Mouse (Mus musculus): ENCODE results near the gene Nabp2. TPM values are rescaled to one million over a fixed set of nuclear protein-coding genes. Genes with fewer than 3 reads are reported as not detected.

Gene Nabp2
- polyA plus RNA-seq, 1 experiment: 82.9 TPM

GRCm38 (mm10) chr10:128390366-128390765 lies 20.9 kb downstream of the Nabp2 start:
- H3K36me3 ChIP-seq (ENCODE audit: control insufficient read depth, insufficient read depth, low read length, poor library complexity, severe bottlenecking): peaks cover 48% of the 10 kb centered on the region
- H3K9me3 ChIP-seq (replicated peaks; ENCODE audit: control insufficient read depth, insufficient read depth, low read length, poor library complexity, severe bottlenecking): no peaks in the 10 kb centered on the region
- TF ChIP-seq EP300 (IDR thresholded peaks at IDR 0.05; ENCODE audit: insufficient read depth, low read depth, low read length) (no peak), CTCF (IDR thresholded peaks at IDR 0.05; ENCODE audit: low read depth, low read length) (no peak), POLR2A (IDR thresholded peaks at IDR 0.05; ENCODE audit: insufficient read depth, low read length) (no peak)
- no peak overlapping the region for H3K9ac ChIP-seq (ENCODE audit: low read depth, poor library complexity, severe bottlenecking)
- no peak overlapping the region for H3K27ac ChIP-seq (ENCODE audit: insufficient read depth, low read length)
- H3K4me3 ChIP-seq (ENCODE audit: low read depth, low read length): no peak overlapping the region
- H3K4me1 ChIP-seq (ENCODE audit: control insufficient read depth, insufficient read depth, low read length): no peaks in the 10 kb centered on the region
- no peaks in the 10 kb centered on the region for H3K27me3 ChIP-seq (ENCODE audit: control insufficient read depth, insufficient read depth, low read length, poor library complexity, severe bottlenecking)

- Histone ChIP-seq H3K9me3 (replicated peaks; ENCODE audit: control insufficient read depth, insufficient read depth, low read length, poor library complexity, severe bottlenecking) (no peaks in the 10 kb centered on the region), H3K4me1 (ENCODE audit: control insufficient read depth, insufficient read depth, low read length) (no peaks in the 10 kb centered on the region), H3K9ac (ENCODE audit: low read depth, poor library complexity, severe bottlenecking) (no peak overlapping the region), H3K27me3 (ENCODE audit: control insufficient read depth, insufficient read depth, low read length, poor library complexity, severe bottlenecking) (no peaks in the 10 kb centered on the region), H3K4me3 (ENCODE audit: low read depth, low read length) (no peak overlapping the region), H3K36me3 (ENCODE audit: control insufficient read depth, insufficient read depth, low read length, poor library complexity, severe bottlenecking) (peaks cover 52% of the 10 kb centered on the region), H3K27ac (ENCODE audit: insufficient read depth, low read length) (no peak overlapping the region)
- no peak for TF ChIP-seq POLR2A (IDR thresholded peaks at IDR 0.05; ENCODE audit: insufficient read depth, low read length)
- no peak for TF ChIP-seq EP300 (IDR thresholded peaks at IDR 0.05; ENCODE audit: insufficient read depth, low read depth, low read length)
- no peak for TF ChIP-seq CTCF (IDR thresholded peaks at IDR 0.05; ENCODE audit: low read depth, low read length)
Observed at GRCm38 (mm10) chr10:128389570-128389969, 21.7 kb downstream of the Nabp2 start.

GRCm38 (mm10) chr10:128388941-128389340 lies 22.4 kb downstream of the Nabp2 start:
- no peak overlapping the region for H3K27ac ChIP-seq (ENCODE audit: insufficient read depth, low read length)
- no peak overlapping the region for H3K9ac ChIP-seq (ENCODE audit: low read depth, poor library complexity, severe bottlenecking)
- TF ChIP-seq POLR2A (IDR thresholded peaks at IDR 0.05; ENCODE audit: insufficient read depth, low read length): no peak
- TF ChIP-seq EP300 (IDR thresholded peaks at IDR 0.05; ENCODE audit: insufficient read depth, low read depth, low read length): no peak
- no peak for TF ChIP-seq CTCF (IDR thresholded peaks at IDR 0.05; ENCODE audit: low read depth, low read length)
- no peak overlapping the region for H3K4me3 ChIP-seq (ENCODE audit: low read depth, low read length)
- H3K9me3 ChIP-seq (replicated peaks; ENCODE audit: control insufficient read depth, insufficient read depth, low read length, poor library complexity, severe bottlenecking): no peaks in the 10 kb centered on the region
- no peaks in the 10 kb centered on the region for H3K27me3 ChIP-seq (ENCODE audit: control insufficient read depth, insufficient read depth, low read length, poor library complexity, severe bottlenecking)
- no peaks in the 10 kb centered on the region for H3K4me1 ChIP-seq (ENCODE audit: control insufficient read depth, insufficient read depth, low read length)
- H3K36me3 ChIP-seq (ENCODE audit: control insufficient read depth, insufficient read depth, low read length, poor library complexity, severe bottlenecking): peaks cover 56% of the 10 kb centered on the region

DNA sequence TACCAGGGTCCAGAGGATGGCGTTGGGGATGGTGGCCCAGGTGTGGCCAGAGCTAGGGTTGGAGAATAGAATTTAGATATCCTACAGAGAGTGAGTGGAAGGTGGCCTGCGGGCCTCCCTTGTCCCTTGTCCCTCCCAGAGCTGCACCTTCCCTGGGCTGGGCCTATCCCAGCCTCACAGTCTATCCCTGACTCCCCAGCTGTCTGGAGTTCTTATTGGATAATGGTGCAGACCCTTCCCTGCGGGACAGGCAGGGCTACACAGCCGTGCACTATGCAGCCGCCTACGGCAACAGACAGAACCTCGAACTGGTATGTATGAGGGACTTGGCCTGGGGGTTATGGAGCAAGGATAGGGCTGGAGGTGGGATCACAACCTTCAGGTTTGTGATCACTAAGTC lies 25.4 kb downstream of the Nabp2 start:
- Histone ChIP-seq H3K4me3 (ENCODE audit: low read depth, low read length) (no peak overlapping the region), H3K36me3 (ENCODE audit: control insufficient read depth, insufficient read depth, low read length, poor library complexity, severe bottlenecking) (peaks cover 68% of the 10 kb centered on the region), H3K9ac (ENCODE audit: low read depth, poor library complexity, severe bottlenecking) (no peak overlapping the region), H3K27me3 (ENCODE audit: control insufficient read depth, insufficient read depth, low read length, poor library complexity, severe bottlenecking) (no peaks in the 10 kb centered on the region), H3K27ac (ENCODE audit: insufficient read depth, low read length) (no peak overlapping the region), H3K4me1 (ENCODE audit: control insufficient read depth, insufficient read depth, low read length) (no peaks in the 10 kb centered on the region), H3K9me3 (replicated peaks; ENCODE audit: control insufficient read depth, insufficient read depth, low read length, poor library complexity, severe bottlenecking) (no peaks in the 10 kb centered on the region)
- TF ChIP-seq CTCF (IDR thresholded peaks at IDR 0.05; ENCODE audit: low read depth, low read length): no peak
- TF ChIP-seq POLR2A (IDR thresholded peaks at IDR 0.05; ENCODE audit: insufficient read depth, low read length): no peak
- TF ChIP-seq EP300 (IDR thresholded peaks at IDR 0.05; ENCODE audit: insufficient read depth, low read depth, low read length): no peak

GRCm38 (mm10) chr10:128382482-128382881 lies 28.8 kb downstream of the Nabp2 start:
- Histone ChIP-seq H3K36me3 (ENCODE audit: control insufficient read depth, insufficient read depth, low read length, poor library complexity, severe bottlenecking) (peaks cover 44% of the 10 kb centered on the region), H3K27me3 (ENCODE audit: control insufficient read depth, insufficient read depth, low read length, poor library complexity, severe bottlenecking) (no peaks in the 10 kb centered on the region), H3K4me1 (ENCODE audit: control insufficient read depth, insufficient read depth, low read length) (no peaks in the 10 kb centered on the region), H3K9me3 (replicated peaks; ENCODE audit: control insufficient read depth, insufficient read depth, low read length, poor library complexity, severe bottlenecking) (no peaks in the 10 kb centered on the region), H3K9ac (ENCODE audit: low read depth, poor library complexity, severe bottlenecking) (no peak overlapping the region), H3K4me3 (ENCODE audit: low read depth, low read length) (no peak overlapping the region), H3K27ac (ENCODE audit: insufficient read depth, low read length) (no peak overlapping the region)
- TF ChIP-seq CTCF (IDR thresholded peaks at IDR 0.05; ENCODE audit: low read depth, low read length): no peak
- no peak for TF ChIP-seq EP300 (IDR thresholded peaks at IDR 0.05; ENCODE audit: insufficient read depth, low read depth, low read length)
- TF ChIP-seq POLR2A (IDR thresholded peaks at IDR 0.05; ENCODE audit: insufficient read depth, low read length): no peak

DNA sequence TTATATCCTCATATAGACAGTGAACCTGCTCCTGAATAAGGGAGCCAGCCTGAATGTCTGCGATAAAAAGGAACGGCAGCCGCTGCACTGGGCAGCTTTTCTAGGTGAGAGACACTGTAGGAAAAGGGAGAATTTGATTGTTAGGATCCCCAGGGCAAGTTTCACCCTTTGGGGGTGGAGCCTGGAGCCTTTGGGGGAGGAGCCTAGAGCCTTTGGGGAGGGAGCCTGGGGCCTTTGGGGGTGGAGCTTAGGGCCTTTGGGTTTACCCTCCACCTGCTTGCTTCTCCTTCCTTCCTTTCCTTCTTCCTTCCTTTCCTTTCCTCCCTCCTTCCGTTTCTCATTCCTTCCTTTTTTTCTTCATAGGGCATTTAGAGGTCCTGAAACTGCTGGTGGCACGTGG lies 30.7 kb downstream of the Nabp2 start:
- Histone ChIP-seq H3K9me3 (replicated peaks; ENCODE audit: control insufficient read depth, insufficient read depth, low read length, poor library complexity, severe bottlenecking) (no peaks in the 10 kb centered on the region), H3K27ac (ENCODE audit: insufficient read depth, low read length) (no peak overlapping the region), H3K4me1 (ENCODE audit: control insufficient read depth, insufficient read depth, low read length) (no peaks in the 10 kb centered on the region), H3K36me3 (ENCODE audit: control insufficient read depth, insufficient read depth, low read length, poor library complexity, severe bottlenecking) (peaks cover 31% of the 10 kb centered on the region), H3K27me3 (ENCODE audit: control insufficient read depth, insufficient read depth, low read length, poor library complexity, severe bottlenecking) (no peaks in the 10 kb centered on the region), H3K4me3 (ENCODE audit: low read depth, low read length) (no peak overlapping the region), H3K9ac (ENCODE audit: low read depth, poor library complexity, severe bottlenecking) (no peak overlapping the region)
- TF ChIP-seq EP300 (IDR thresholded peaks at IDR 0.05; ENCODE audit: insufficient read depth, low read depth, low read length): no peak
- no peak for TF ChIP-seq CTCF (IDR thresholded peaks at IDR 0.05; ENCODE audit: low read depth, low read length)
- no peak for TF ChIP-seq POLR2A (IDR thresholded peaks at IDR 0.05; ENCODE audit: insufficient read depth, low read length)
